Mouse (Mus musculus) brain, embryonic 14.5 days (tissue): ENCODE measurements around the gene Kcnj8.

Experiments used
- CTCF ChIP-seq: fragments of 200-500 bp; IDR thresholded peaks from 2 replicates; pipeline ENCODE4 v1.5.1; 2012; ENCODE audit warnings: inconsistent platforms, mild to moderate bottlenecking, moderate library complexity, borderline replicate concordance; ENCODE audit not compliant: insufficient read depth, insufficient read length; ENCODE audit errors: extremely low read depth
- POLR2A ChIP-seq: fragments of 200-500 bp; IDR thresholded peaks from 2 replicates; pipeline ENCODE4 v1.6.1; 2012; ENCODE audit warnings: mild to moderate bottlenecking, inconsistent platforms, borderline replicate concordance; ENCODE audit not compliant: poor library complexity, insufficient read depth, insufficient read length, severe bottlenecking; ENCODE audit errors: extremely low read depth

DNA sequence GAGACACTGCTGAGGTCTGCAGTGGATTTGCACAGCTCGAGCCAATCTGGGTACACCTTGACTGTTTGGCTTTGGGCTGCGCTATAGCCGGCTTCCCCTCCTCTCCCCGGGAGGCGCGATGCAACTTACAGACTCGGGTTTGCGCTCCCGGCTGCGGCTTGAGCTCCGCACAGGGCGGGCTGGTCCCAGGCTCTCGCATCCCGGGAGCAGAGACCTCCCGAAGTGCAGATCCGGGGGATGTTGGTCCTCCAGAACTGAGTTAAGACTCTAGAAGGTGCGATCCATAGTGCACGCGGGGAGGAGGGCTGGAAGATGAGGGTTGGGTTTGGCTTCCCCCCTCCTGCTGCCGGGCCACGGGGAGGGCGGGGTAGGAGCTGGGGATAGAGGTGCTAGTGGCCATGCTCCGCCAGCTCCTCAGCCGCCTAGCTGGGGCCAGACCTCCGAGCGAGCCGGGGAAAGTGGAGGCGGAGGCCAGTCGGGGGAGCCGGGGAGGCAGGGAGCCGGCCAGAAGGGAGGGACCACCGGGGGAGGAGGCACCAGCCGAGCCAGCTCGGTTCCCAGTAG, at the start of gene Kcnj8:
- no peak for TF ChIP-seq POLR2A
- TF ChIP-seq CTCF = no peak
